8 mouse cellular contexts compared by ENCODE assay signal in genomic region chr6:86732276-86733173, GRCm38 (mm10). TPM values are rescaled to one million over a fixed set of nuclear protein-coding genes. Genes with fewer than 3 reads are reported as not detected.
DNase-seq lines count a peak whose midpoint lies in the region; ATAC-seq lines count a peak whose summit lies in the region.

No protein-coding gene starts in this region.

- H3K9ac ChIP-seq in forebrain, embryonic 11.5 days (ENCODE audit: low read length) = peak overlapping the region; percentile 90
- H3K9ac ChIP-seq in limb, embryonic 13.5 days = peak overlapping the region; percentile 89

- under 1% methylated on average over 62 of the region's 62 CpGs for WGBS in forebrain, embryonic 11.5 days
- under 1% methylated on average over 62 of the region's 62 CpGs for WGBS in limb, embryonic 13.5 days

- ATAC-seq in forebrain, embryonic 11.5 days (replicated peaks; ENCODE audit: low FRiP score) = peak; percentile 57
- ATAC-seq in limb, embryonic 13.5 days (ENCODE audit: low FRiP score, low read depth) = peak; percentile 30
- 0 out of 2 replicates have a peak, but pooled peaks have one; percentile 23 for ATAC-seq in monocyte, adult 5-6 weeks (replicated peaks; ENCODE audit: insufficient number of reproducible peaks, low FRiP score, low TSS enrichment, poor library complexity, severe bottlenecking)

- 0 out of 2 replicates have a peak, but pooled peaks cover under 1% of the 10 kb centered on the region for H3K36me3 ChIP-seq in forebrain, embryonic 11.5 days (ENCODE audit: control insufficient read depth, insufficient read depth, low read length)
- H3K36me3 ChIP-seq in limb, embryonic 13.5 days = peaks cover 3% of the 10 kb centered on the region

- peak; percentile 32 for DNase-seq in retina, postnatal 7 days (ENCODE audit: low read depth, low spot score)
- DNase-seq in retina, postnatal 1 day = no peak
- peak; percentile 69 for DNase-seq in brain, adult 2 months (ENCODE audit: low read depth, low spot score)
- no peak for DNase-seq in forebrain, embryonic 11.5 days (ENCODE audit: low spot score)
- peak; percentile 42 for DNase-seq in heart, postnatal 4 days
- DNase-seq in urinary bladder, postnatal 36 days (ENCODE audit: low spot score in 2 of 2) = peak; percentile 20 to 35

- no peaks in the 10 kb centered on the region; the same call in 1 of the 2 replicates for H3K4me1 ChIP-seq in forebrain, embryonic 11.5 days (replicated peaks; ENCODE audit: control insufficient read depth, insufficient read depth, low read length)
- H3K4me1 ChIP-seq in limb, embryonic 13.5 days = peaks cover 25% of the 10 kb centered on the region

- peak overlapping the region; percentile 77 for H3K27ac ChIP-seq in forebrain, embryonic 11.5 days (ENCODE audit: low read depth, low read length)
- H3K27ac ChIP-seq in limb, embryonic 13.5 days = peak overlapping the region; percentile 58

- peak overlapping the region; percentile 88 for H3K4me2 ChIP-seq in forebrain, embryonic 11.5 days (ENCODE audit: low read depth, low read length, severe bottlenecking)
- H3K4me2 ChIP-seq in limb, embryonic 13.5 days (replicated peaks) = peak overlapping the region; percentile 98

- peak overlapping the region; percentile 94 for H3K4me3 ChIP-seq in forebrain, embryonic 11.5 days (ENCODE audit: low read depth, low read length)
- H3K4me3 ChIP-seq in limb, embryonic 13.5 days = peak overlapping the region; percentile 97

- no peaks in the 10 kb centered on the region for H3K9me3 ChIP-seq in forebrain, embryonic 11.5 days (ENCODE audit: control insufficient read depth, low read length)
- no peaks in the 10 kb centered on the region for H3K9me3 ChIP-seq in limb, embryonic 13.5 days

- H3K27me3 ChIP-seq in forebrain, embryonic 11.5 days (ENCODE audit: control insufficient read depth, insufficient read depth, low read length) = no peaks in the 10 kb centered on the region
- no peaks in the 10 kb centered on the region for H3K27me3 ChIP-seq in limb, embryonic 13.5 days

RNA-seq across cellular contexts. Expression of gene Gmcl1, which starts 0.7 kb away (rescaled TPM):
- 44.2 and 46.8 TPM in 2 replicates for polyA plus RNA-seq in forebrain, embryonic 11.5 days (2014; fragmentation: Nextera tagmentation; extraction: Ambion mirVana)
- 10 to 100 TPM in 1 of 2 experiments, 1 to 10 TPM in 1; 9.1 to 11.3 TPM for total RNA-seq in heart, postnatal 4 days (2021)
- polyA plus RNA-seq in limb, embryonic 13.5 days (2015; fragmentation: Nextera tagmentation; extraction: Ambion mirVana) = 40.0 and 41.5 TPM in 2 replicates
- 17.5 to 27.5 TPM (median 18.8 TPM) in 3 replicates for total RNA-seq in monocyte, adult 5-6 weeks (2017)

RNA-seq across cellular contexts. Expression of gene Snrnp27, which starts 48.2 kb away (rescaled TPM):
- polyA plus RNA-seq in forebrain, embryonic 11.5 days (2014; fragmentation: Nextera tagmentation; extraction: Ambion mirVana) = 128 and 139 TPM in 2 replicates
- total RNA-seq in heart, postnatal 4 days (2021) = 10 to 100 TPM; 44.7 to 47.0 TPM
- polyA plus RNA-seq in limb, embryonic 13.5 days (2015; fragmentation: Nextera tagmentation; extraction: Ambion mirVana) = 124 and 137 TPM in 2 replicates
- total RNA-seq in monocyte, adult 5-6 weeks (2017) = 67.2 to 70.2 TPM (median 68.0 TPM) in 3 replicates

Comparison
In these comparisons a context has a peak if more than half of its experiments do, and no peak if none do; other contexts are left out.
1. DNase-seq: peak in retina, postnatal 7 days (single experiment), brain, adult 2 months (single experiment), heart, postnatal 4 days (single experiment) and urinary bladder, postnatal 36 days (2 of 2); none in retina, postnatal 1 day (single experiment) and forebrain, embryonic 11.5 days (single experiment).
2. Peak in every context shown above with its lines, with median percentiles within 50 percentile points of each other: ATAC-seq.